Mouse (Mus musculus): ENCODE results near the gene Itga5. TPM values are rescaled to one million over a fixed set of nuclear protein-coding genes. Genes with fewer than 3 reads are reported as not detected.
A peak's percentile ranks its signal among the peaks of the same experiment; 100 is the strongest.
"Not testable (repeated sequence)": the region's sequence is repeated elsewhere in the genome, so short reads cannot be mapped to it uniquely, and the experiment has no call there.

Itga5 gene
- 19.4 and 22.0 TPM in 2 replicates for polyA plus RNA-seq (2015; fragmentation: Nextera tagmentation; extraction: Ambion mirVana)

- Histone ChIP-seq H3K27ac (peak within 1 kb of the TSS; percentile 79), H3K4me3 (replicated peaks; ENCODE audit: low read depth, low read length) (peak within 1 kb of the TSS; percentile 81), H3K4me2 (ENCODE audit: low read length) (peak within 1 kb of the TSS; percentile 98), H3K4me1 (replicated peaks; ENCODE audit: insufficient read depth, low read length) (0 out of 2 replicates have a peak, but pooled peaks cover 7% of the 10 kb centered on the region), H3K27me3 (ENCODE audit: insufficient read depth, low read length) (no peaks in the 10 kb centered on the region), H3K9ac (ENCODE audit: low read depth, low read length) (peak within 1 kb of the TSS; percentile 94), H3K36me3 (ENCODE audit: insufficient read depth, low read length) (no peaks in the 10 kb centered on the region), H3K9me3 (replicated peaks; ENCODE audit: low read length) (no peaks in the 10 kb centered on the region)
- peak; percentile 83 for DNase-seq (ENCODE audit: low spot score)
- WGBS = under 1% methylated on average over 41 of the region's 51 CpGs
- peak; percentile 35; the same call in 1 of the 2 replicates for TF ChIP-seq CTCF (IDR thresholded peaks at IDR 0.05; ENCODE audit: low read depth)
- peak; percentile 65 for ATAC-seq (replicated peaks; ENCODE audit: low FRiP score, low read depth)
These were observed at the start of gene Itga5 for GRCm38 (mm10) chr15:103366376-103367149. Gene Itga5 (minus strand): TSS chr15:103366763.

- H3K27me3 ChIP-seq (ENCODE audit: insufficient read depth, low read length) = not testable (repeated sequence)
- WGBS = 88% methylated on average over 2 of the region's 3 CpGs
These were observed 39.0 kb upstream of the Itga5 start for GRCm38 (mm10) chr15:103405586-103405985.

GRCm38 (mm10) chr15:103401361-103401760 is 34.8 kb upstream of the Itga5 start:
- Histone ChIP-seq H3K36me3 (ENCODE audit: insufficient read depth, low read length) (no peaks in the 10 kb centered on the region), H3K9ac (ENCODE audit: low read depth, low read length) (no peak overlapping the region), H3K9me3 (replicated peaks; ENCODE audit: low read length) (no peaks in the 10 kb centered on the region), H3K4me3 (replicated peaks; ENCODE audit: low read depth, low read length) (no peak overlapping the region), H3K27ac (no peak overlapping the region), H3K4me2 (ENCODE audit: low read length) (no peak overlapping the region), H3K4me1 (replicated peaks; ENCODE audit: insufficient read depth, low read length) (no peaks in the 10 kb centered on the region), H3K27me3 (ENCODE audit: insufficient read depth, low read length) (no peaks in the 10 kb centered on the region)
- 94% methylated on average over 5 of the region's 5 CpGs for WGBS
- DNase-seq (ENCODE audit: low spot score) (no peak), ATAC-seq (replicated peaks; ENCODE audit: low FRiP score, low read depth) (no peak)
- TF ChIP-seq CTCF (IDR thresholded peaks at IDR 0.05; ENCODE audit: low read depth) = no peak

More at GRCm38 (mm10) chr15:103405586-103405985, 39.0 kb upstream of the Itga5 start:
- H3K9me3 ChIP-seq (replicated peaks; ENCODE audit: low read length); H3K4me1 ChIP-seq (replicated peaks; ENCODE audit: insufficient read depth, low read length); DNase-seq (ENCODE audit: low spot score); H3K27ac ChIP-seq; H3K4me2 ChIP-seq (ENCODE audit: low read length); H3K4me3 ChIP-seq (replicated peaks; ENCODE audit: low read depth, low read length); ATAC-seq (replicated peaks; ENCODE audit: low FRiP score, low read depth); H3K9ac ChIP-seq (ENCODE audit: low read depth, low read length); H3K36me3 ChIP-seq (ENCODE audit: insufficient read depth, low read length): not testable (repeated sequence)

- Histone ChIP-seq H3K36me3 (ENCODE audit: insufficient read depth, low read length) (no peaks in the 10 kb centered on the region), H3K4me3 (replicated peaks; ENCODE audit: low read depth, low read length) (no peak overlapping the region), H3K27me3 (ENCODE audit: insufficient read depth, low read length) (no peaks in the 10 kb centered on the region), H3K9ac (ENCODE audit: low read depth, low read length) (no peak overlapping the region), H3K9me3 (replicated peaks; ENCODE audit: low read length) (no peaks in the 10 kb centered on the region), H3K4me1 (replicated peaks; ENCODE audit: insufficient read depth, low read length) (no peaks in the 10 kb centered on the region), H3K4me2 (ENCODE audit: low read length) (no peak overlapping the region), H3K27ac (no peak overlapping the region)
- no peak for TF ChIP-seq CTCF (IDR thresholded peaks at IDR 0.05; ENCODE audit: low read depth)
- DNase-seq (ENCODE audit: low spot score) (no peak), ATAC-seq (replicated peaks; ENCODE audit: low FRiP score, low read depth) (no peak)
These were observed 27.0 kb upstream of the Itga5 start for GRCm38 (mm10) chr15:103393577-103393976.

- peak; percentile 87 for DNase-seq (ENCODE audit: low spot score)
- ATAC-seq (replicated peaks; ENCODE audit: low FRiP score, low read depth) = peak; percentile 65; the same call in 1 of the 2 replicates
- Histone ChIP-seq H3K27ac (no peak overlapping the region), H3K9me3 (replicated peaks; ENCODE audit: low read length) (no peaks in the 10 kb centered on the region), H3K27me3 (ENCODE audit: insufficient read depth, low read length) (no peaks in the 10 kb centered on the region), H3K4me2 (ENCODE audit: low read length) (no peak overlapping the region), H3K4me1 (replicated peaks; ENCODE audit: insufficient read depth, low read length) (no peaks in the 10 kb centered on the region), H3K9ac (ENCODE audit: low read depth, low read length) (no peak overlapping the region), H3K36me3 (ENCODE audit: insufficient read depth, low read length) (no peaks in the 10 kb centered on the region), H3K4me3 (replicated peaks; ENCODE audit: low read depth, low read length) (no peak overlapping the region)
- 65% methylated on average over 3 of the region's 4 CpGs for WGBS
- peak; percentile 88 for TF ChIP-seq CTCF (IDR thresholded peaks at IDR 0.05; ENCODE audit: low read depth)
These were observed 22.1 kb upstream of the Itga5 start for GRCm38 (mm10) chr15:103388556-103389145.

GRCm38 (mm10) chr15:103383771-103384488 is 17.4 kb upstream of the Itga5 start:
- H3K4me2 ChIP-seq (ENCODE audit: low read length) = 0 out of 2 replicates have a peak overlapping the region, but pooled peaks have one; percentile 11
- H3K9me3 ChIP-seq (replicated peaks; ENCODE audit: low read length) = no peaks in the 10 kb centered on the region
- H3K27ac ChIP-seq = peak overlapping the region; percentile 76
- no peak overlapping the region for H3K9ac ChIP-seq (ENCODE audit: low read depth, low read length)
- ATAC-seq (replicated peaks; ENCODE audit: low FRiP score, low read depth) (no peak), DNase-seq (ENCODE audit: low spot score) (peak; percentile 55)
- 43% methylated on average over 7 of the region's 7 CpGs for WGBS
- H3K36me3 ChIP-seq (ENCODE audit: insufficient read depth, low read length) = no peaks in the 10 kb centered on the region
- H3K4me1 ChIP-seq (replicated peaks; ENCODE audit: insufficient read depth, low read length) = peaks cover 12% of the 10 kb centered on the region; the same call in 1 of the 2 replicates
- no peak for TF ChIP-seq CTCF (IDR thresholded peaks at IDR 0.05; ENCODE audit: low read depth)
- H3K27me3 ChIP-seq (ENCODE audit: insufficient read depth, low read length) = no peaks in the 10 kb centered on the region
- H3K4me3 ChIP-seq (replicated peaks; ENCODE audit: low read depth, low read length) = no peak overlapping the region

All from kidney, postnatal 0 days (tissue).